Mouse (Mus musculus) midbrain, embryonic 10.5 days (tissue): Measurements from ENCODE around the gene Myh9. TPM values are rescaled to one million over a fixed set of nuclear protein-coding genes. Genes with fewer than 3 reads are reported as not detected.
A peak's percentile ranks its signal among the peaks of the same experiment; 100 is the strongest.
"Not testable (repeated sequence)": the region's sequence is repeated elsewhere in the genome, so short reads cannot be mapped to it uniquely, and the experiment has no call there.

Experiments
- DNase-seq: peaks from one replicate; pipeline ENCODE4 v3.0.0-alpha.2; 2017; ENCODE audit warnings: low spot score
- H3K27ac ChIP-seq: fragments of 300-500 bp; sonication (generic); replicated peaks from 2 replicates; pipeline ENCODE4 v1.5.1; 2016; ENCODE audit warnings: mild to moderate bottlenecking
- H3K27me3 ChIP-seq: fragments of 300-500 bp; sonication (generic); 2 replicates; pipeline ENCODE4 v1.6.1; 2016; ENCODE audit warnings: low read depth, mild to moderate bottlenecking; ENCODE audit not compliant: poor library complexity, severe bottlenecking
- H3K36me3 ChIP-seq: fragments of 300-500 bp; sonication (generic); 2 replicates; pipeline ENCODE4 v1.6.1; 2016; ENCODE audit warnings: mild to moderate bottlenecking, moderate library complexity
- H3K4me1 ChIP-seq: fragments of 300-500 bp; sonication (generic); 2 replicates; pipeline ENCODE4 v1.6.1; 2016
- H3K4me3 ChIP-seq: fragments of 300-500 bp; sonication (generic); 2 replicates; pipeline ENCODE4 v1.5.1; 2016; ENCODE audit warnings: mild to moderate bottlenecking, moderate library complexity
- H3K9me3 ChIP-seq: fragments of 300-500 bp; sonication (generic); replicated peaks from 2 replicates; pipeline ENCODE4 v1.6.1; 2016; ENCODE audit warnings: mild to moderate bottlenecking
- WGBS: fragments of 180-500 bp; shearing (Covaris S2); methylation state at CpG from one replicate; pipeline ENCODE4 v1.1.7; 2016; 5-methylcytosine and 5-hydroxymethylcytosine counted together
- polyA plus RNA-seq: library from polyadenylated mRNA; unstranded; fragments of >200 nt; fragmentation: Nextera tagmentation; extraction: Ambion mirVana; gene quantifications from 2 replicates; pipeline ENCODE4 v1.2.1, GENCODE M21; 2016

The Myh9 gene
- polyA plus RNA-seq, 1 experiment from 2014 or later = 29.0 TPM

GRCm38 (mm10) chr15:77756848-77757247 lies 85.1 kb downstream of the Myh9 start, which contains the start of gene Apol8:
Gene Apol8 (minus strand): TSS chr15:77757003.
- Histone ChIP-seq H3K9me3 (no peaks in the 10 kb centered on the region), H3K4me3 (no peak within 1 kb of the TSS), H3K36me3 (peaks cover 19% of the 10 kb centered on the region), H3K4me1 (no peaks in the 10 kb centered on the region), H3K27ac (no peak within 1 kb of the TSS), H3K27me3 (no peaks in the 10 kb centered on the region)
- peak; percentile 64 for DNase-seq
- WGBS = 14% methylated on average over 9 of the region's 9 CpGs

GRCm38 (mm10) chr15:77756081-77756480 lies 85.9 kb downstream of the Myh9 start:
- 69% methylated on average over 2 of the region's 2 CpGs for WGBS
- Histone ChIP-seq H3K4me1 (no peaks in the 10 kb centered on the region), H3K4me3 (no peak overlapping the region), H3K27ac (no peak overlapping the region), H3K27me3 (no peaks in the 10 kb centered on the region), H3K9me3 (no peaks in the 10 kb centered on the region), H3K36me3 (peaks cover 11% of the 10 kb centered on the region)
- no peak for DNase-seq

- H3K27me3 ChIP-seq = no peaks in the 10 kb centered on the region
- H3K36me3 ChIP-seq = peaks cover 3% of the 10 kb centered on the region
- H3K27ac ChIP-seq = no peak overlapping the region
- no peak for DNase-seq
- WGBS = 70% methylated on average over 2 of the region's 2 CpGs
- H3K9me3 ChIP-seq = no peaks in the 10 kb centered on the region
- no peaks in the 10 kb centered on the region for H3K4me1 ChIP-seq
- H3K4me3 ChIP-seq = no peak overlapping the region
Observed at GRCm38 (mm10) chr15:77755132-77755531, 86.8 kb downstream of the Myh9 start.

GRCm38 (mm10) chr15:77752443-77752842 lies 89.5 kb downstream of the Myh9 start:
- 62% methylated on average over 11 of the region's 11 CpGs for WGBS
- H3K27me3 ChIP-seq = no peaks in the 10 kb centered on the region

GRCm38 (mm10) chr15:77750461-77750860 lies 91.5 kb downstream of the Myh9 start:
- Histone ChIP-seq H3K9me3 (no peaks in the 10 kb centered on the region), H3K36me3 (no peaks in the 10 kb centered on the region), H3K27ac (no peak overlapping the region), H3K4me1 (no peaks in the 10 kb centered on the region), H3K27me3 (no peaks in the 10 kb centered on the region), H3K4me3 (no peak overlapping the region)
- no peak for DNase-seq
- WGBS = 32% methylated on average over 1 of the region's 1 CpGs

More at GRCm38 (mm10) chr15:77752443-77752842, 89.5 kb downstream of the Myh9 start:
- Histone ChIP-seq H3K27ac (no peak overlapping the region), H3K4me3 (no peak overlapping the region), H3K4me1 (no peaks in the 10 kb centered on the region), H3K9me3 (no peaks in the 10 kb centered on the region), H3K36me3 (no peaks in the 10 kb centered on the region)
- DNase-seq = no peak

GRCm38 (mm10) chr15:77749717-77750116 lies 92.3 kb downstream of the Myh9 start:
- no peak for DNase-seq
- H3K27ac ChIP-seq = no peak overlapping the region
- no peaks in the 10 kb centered on the region for H3K36me3 ChIP-seq
- no peak overlapping the region for H3K4me3 ChIP-seq
- no peaks in the 10 kb centered on the region for H3K27me3 ChIP-seq
- H3K4me1 ChIP-seq = peaks cover under 1% of the 10 kb centered on the region
- no peaks in the 10 kb centered on the region for H3K9me3 ChIP-seq
- WGBS = 92% methylated on average over 10 of the region's 10 CpGs

GRCm38 (mm10) chr15:77748414-77748813 lies 93.6 kb downstream of the Myh9 start:
- Histone ChIP-seq H3K27me3 (no peaks in the 10 kb centered on the region), H3K27ac (no peak overlapping the region), H3K36me3 (no peaks in the 10 kb centered on the region), H3K4me3 (no peak overlapping the region), H3K9me3 (no peaks in the 10 kb centered on the region), H3K4me1 (peaks cover 14% of the 10 kb centered on the region)
- no peak for DNase-seq
- WGBS = 88% methylated on average over 3 of the region's 3 CpGs

GRCm38 (mm10) chr15:77746326-77746725 lies 95.6 kb downstream of the Myh9 start:
- H3K4me1 ChIP-seq = peaks cover 15% of the 10 kb centered on the region
- no peak for DNase-seq
- no peaks in the 10 kb centered on the region for H3K36me3 ChIP-seq
- no peak overlapping the region for H3K27ac ChIP-seq
- 100% methylated on average over 1 of the region's 1 CpGs for WGBS
- no peaks in the 10 kb centered on the region for H3K9me3 ChIP-seq
- no peaks in the 10 kb centered on the region for H3K27me3 ChIP-seq
- no peak overlapping the region for H3K4me3 ChIP-seq

- Histone ChIP-seq H3K9me3 (no peaks in the 10 kb centered on the region), H3K4me3 (no peak overlapping the region), H3K36me3 (no peaks in the 10 kb centered on the region), H3K27me3 (no peaks in the 10 kb centered on the region), H3K27ac (no peak overlapping the region), H3K4me1 (peaks cover 15% of the 10 kb centered on the region)
- no peak for DNase-seq
Observed at GRCm38 (mm10) chr15:77745081-77745480, 96.9 kb downstream of the Myh9 start.

- WGBS = 50% methylated on average over 5 of the region's 5 CpGs
- H3K4me3 ChIP-seq = no peak overlapping the region
Observed at GRCm38 (mm10) chr15:77744632-77745031, 97.3 kb downstream of the Myh9 start.

GRCm38 (mm10) chr15:77741556-77741955 lies 100.4 kb downstream of the Myh9 start:
- not testable (repeated sequence) for H3K9me3 ChIP-seq, H3K36me3 ChIP-seq, H3K27ac ChIP-seq, H3K27me3 ChIP-seq, DNase-seq, H3K4me3 ChIP-seq
- 87% methylated on average over 6 of the region's 6 CpGs for WGBS
- peaks cover 16% of the 10 kb centered on the region for H3K4me1 ChIP-seq

More at GRCm38 (mm10) chr15:77744632-77745031, 97.3 kb downstream of the Myh9 start:
- H3K27me3 ChIP-seq = no peaks in the 10 kb centered on the region
- H3K36me3 ChIP-seq = no peaks in the 10 kb centered on the region
- no peak for DNase-seq
- H3K27ac ChIP-seq = no peak overlapping the region
- H3K9me3 ChIP-seq = no peaks in the 10 kb centered on the region
- H3K4me1 ChIP-seq = peaks cover 15% of the 10 kb centered on the region

- Histone ChIP-seq H3K9me3 (no peaks in the 10 kb centered on the region), H3K27ac (no peak overlapping the region), H3K4me1 (peaks cover 18% of the 10 kb centered on the region), H3K4me3 (no peak overlapping the region), H3K36me3 (no peaks in the 10 kb centered on the region), H3K27me3 (no peaks in the 10 kb centered on the region)
- DNase-seq = no peak
- WGBS = 79% methylated on average over 9 of the region's 9 CpGs
Observed at GRCm38 (mm10) chr15:77740511-77741297, 101.3 kb downstream of the Myh9 start.

GRCm38 (mm10) chr15:77733903-77734302 lies 108.1 kb downstream of the Myh9 start:
- WGBS = 71% methylated on average over 4 of the region's 4 CpGs
- not testable (repeated sequence) for H3K27ac ChIP-seq, H3K27me3 ChIP-seq, H3K36me3 ChIP-seq, H3K4me1 ChIP-seq, DNase-seq, H3K4me3 ChIP-seq, H3K9me3 ChIP-seq
